Mouse (Mus musculus): ENCODE measurements around the gene Alkbh8. TPM values are rescaled to one million over a fixed set of nuclear protein-coding genes. Genes with fewer than 3 reads are reported as not detected.
A peak's percentile ranks its signal among the peaks of the same experiment; 100 is the strongest.
"Not testable (repeated sequence)": the region's sequence is repeated elsewhere in the genome, so short reads cannot be mapped to it uniquely, and the experiment has no call there.

The Alkbh8 gene
- polyA plus RNA-seq (2015; fragmentation: Nextera tagmentation; extraction: Ambion mirVana), result 8.4 and 9.8 TPM in 2 replicates

DNA sequence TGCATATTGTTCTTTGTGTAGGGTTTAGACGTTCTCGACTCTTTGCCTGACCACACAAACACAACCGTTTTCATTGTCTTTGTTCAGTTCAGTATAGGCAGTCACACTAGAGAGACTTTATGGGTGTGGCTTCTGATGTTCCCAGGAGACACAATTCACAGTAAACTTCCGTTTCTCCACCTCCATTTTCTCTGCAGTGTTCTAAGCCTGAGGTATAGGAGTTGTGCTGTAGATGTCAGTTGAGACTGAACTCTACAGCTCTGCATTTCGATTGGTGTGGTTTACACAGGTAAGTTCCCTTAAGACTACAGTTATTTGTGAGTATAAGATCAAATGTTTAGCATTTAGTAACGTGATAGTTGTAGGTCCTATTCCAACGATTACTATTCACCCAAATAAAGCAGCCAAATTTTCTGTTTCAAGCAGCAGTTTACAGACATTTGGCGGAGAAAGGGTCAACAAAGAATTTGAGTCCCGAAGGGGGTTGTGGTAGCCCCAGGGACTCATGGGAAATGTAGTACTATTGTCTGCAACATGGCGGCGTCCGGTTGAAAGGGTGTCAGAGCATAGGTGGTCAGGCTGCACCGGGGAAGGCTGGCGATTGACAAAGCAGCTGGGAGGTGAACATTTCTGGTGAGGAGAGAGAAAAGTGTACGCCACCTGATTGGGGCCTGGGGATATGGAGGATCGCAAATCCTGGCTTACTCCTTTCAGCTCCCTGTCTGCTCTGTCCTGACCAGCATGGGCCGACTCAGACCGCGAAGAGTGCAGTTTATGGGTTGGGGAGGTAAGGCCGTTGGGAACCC lies at the start of gene Alkbh8:
Gene Alkbh8, plus strand, starts transcription at position 179 of the 806 bp plus-strand sequence.
- Histone ChIP-seq H3K9ac (replicated peaks; ENCODE audit: low read depth) (peak within 1 kb of the TSS; percentile 54), H3K4me3 (ENCODE audit: low read depth, low read length) (peak within 1 kb of the TSS; percentile 69), H3K36me3 (ENCODE audit: insufficient read depth, low read length) (no peaks in the 10 kb centered on the region), H3K9me3 (ENCODE audit: low read length) (no peaks in the 10 kb centered on the region), H3K27ac (ENCODE audit: low read length) (peak within 1 kb of the TSS; percentile 27; the same call in 1 of the 2 replicates), H3K4me2 (replicated peaks; ENCODE audit: low read depth, low read length) (peak within 1 kb of the TSS; percentile 71), H3K4me1 (ENCODE audit: insufficient read depth, low read depth, low read length) (no peaks in the 10 kb centered on the region), H3K27me3 (replicated peaks; ENCODE audit: insufficient read depth, low read length) (no peaks in the 10 kb centered on the region)
- DNase-seq (ENCODE audit: low spot score), result peak; percentile 91
- WGBS, result 4% methylated on average over 20 of the region's 20 CpGs
- ATAC-seq, result peak; percentile 98
- TF ChIP-seq CTCF (IDR thresholded peaks at IDR 0.05) (peak; percentile 57), EP300 (IDR thresholded peaks at IDR 0.05) (peak; percentile 46)

DNA sequence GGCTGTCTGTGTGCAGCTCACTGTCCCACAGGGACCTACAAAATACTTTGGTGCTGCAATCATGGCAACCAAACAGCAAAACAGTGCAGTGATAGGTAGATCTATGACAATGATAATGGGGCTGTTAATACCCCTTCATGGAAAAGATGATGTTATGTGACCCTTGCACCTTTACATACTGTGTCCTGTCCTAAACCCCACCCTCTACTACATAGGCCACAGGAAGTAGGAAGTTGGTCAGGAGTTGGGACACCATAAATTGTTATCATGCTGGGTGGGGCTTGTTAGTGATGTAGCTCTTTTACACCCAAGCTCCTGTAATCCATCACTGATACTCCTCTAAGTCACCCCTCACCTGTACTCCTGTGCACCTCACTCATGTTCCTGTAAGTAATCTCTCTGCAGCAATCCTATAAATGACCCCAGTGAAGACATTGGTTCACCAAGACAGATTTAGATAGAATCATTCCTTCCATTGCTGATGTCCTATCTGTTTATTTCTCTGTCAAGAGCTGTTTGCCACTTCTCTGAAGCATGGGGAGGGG lies 25.6 kb upstream of the Alkbh8 start:
- DNase-seq (ENCODE audit: low spot score) (no peak), ATAC-seq (peak; percentile 38; the same call in 1 of the 2 replicates)
- Histone ChIP-seq H3K36me3 (ENCODE audit: insufficient read depth, low read length) (no peaks in the 10 kb centered on the region), H3K4me1 (ENCODE audit: insufficient read depth, low read depth, low read length) (no peaks in the 10 kb centered on the region), H3K9ac (replicated peaks; ENCODE audit: low read depth) (no peak overlapping the region), H3K4me3 (ENCODE audit: low read depth, low read length) (no peak overlapping the region), H3K27me3 (replicated peaks; ENCODE audit: insufficient read depth, low read length) (no peaks in the 10 kb centered on the region), H3K9me3 (ENCODE audit: low read length) (no peaks in the 10 kb centered on the region), H3K4me2 (replicated peaks; ENCODE audit: low read depth, low read length) (no peak overlapping the region), H3K27ac (ENCODE audit: low read length) (no peak overlapping the region)
- TF ChIP-seq CTCF (IDR thresholded peaks at IDR 0.05), result no peak
- no peak for TF ChIP-seq EP300 (IDR thresholded peaks at IDR 0.05)

DNA sequence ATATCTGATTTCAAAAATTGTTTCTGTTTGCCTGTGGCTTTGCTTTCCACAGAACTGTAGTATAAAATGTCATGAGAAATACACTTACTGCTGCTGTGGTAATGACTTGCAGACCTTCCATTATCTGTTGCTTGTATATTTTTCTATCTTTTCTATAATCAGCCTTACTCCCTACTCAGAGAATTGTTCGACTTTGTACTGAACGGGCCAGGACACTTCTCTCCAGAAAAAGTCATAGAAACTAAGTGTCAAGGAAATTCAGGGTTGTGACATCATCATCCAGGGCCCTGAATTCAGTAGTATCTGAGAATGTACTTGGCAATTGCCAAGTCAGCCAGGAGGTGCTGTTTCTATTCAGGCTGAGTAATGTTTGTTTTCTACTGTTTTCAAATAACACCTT lies 24.9 kb upstream of the Alkbh8 start:
- Histone ChIP-seq H3K27ac (ENCODE audit: low read length) (no peak overlapping the region), H3K4me3 (ENCODE audit: low read depth, low read length) (no peak overlapping the region), H3K36me3 (ENCODE audit: insufficient read depth, low read length) (no peaks in the 10 kb centered on the region), H3K27me3 (replicated peaks; ENCODE audit: insufficient read depth, low read length) (no peaks in the 10 kb centered on the region), H3K9ac (replicated peaks; ENCODE audit: low read depth) (no peak overlapping the region), H3K4me2 (replicated peaks; ENCODE audit: low read depth, low read length) (no peak overlapping the region), H3K4me1 (ENCODE audit: insufficient read depth, low read depth, low read length) (no peaks in the 10 kb centered on the region), H3K9me3 (ENCODE audit: low read length) (no peaks in the 10 kb centered on the region)
- ATAC-seq, result no peak
- 72% methylated on average over 2 of the region's 2 CpGs for WGBS
- no peak for TF ChIP-seq CTCF (IDR thresholded peaks at IDR 0.05)
- TF ChIP-seq EP300 (IDR thresholded peaks at IDR 0.05), result no peak
- no peak for DNase-seq (ENCODE audit: low spot score)

DNA sequence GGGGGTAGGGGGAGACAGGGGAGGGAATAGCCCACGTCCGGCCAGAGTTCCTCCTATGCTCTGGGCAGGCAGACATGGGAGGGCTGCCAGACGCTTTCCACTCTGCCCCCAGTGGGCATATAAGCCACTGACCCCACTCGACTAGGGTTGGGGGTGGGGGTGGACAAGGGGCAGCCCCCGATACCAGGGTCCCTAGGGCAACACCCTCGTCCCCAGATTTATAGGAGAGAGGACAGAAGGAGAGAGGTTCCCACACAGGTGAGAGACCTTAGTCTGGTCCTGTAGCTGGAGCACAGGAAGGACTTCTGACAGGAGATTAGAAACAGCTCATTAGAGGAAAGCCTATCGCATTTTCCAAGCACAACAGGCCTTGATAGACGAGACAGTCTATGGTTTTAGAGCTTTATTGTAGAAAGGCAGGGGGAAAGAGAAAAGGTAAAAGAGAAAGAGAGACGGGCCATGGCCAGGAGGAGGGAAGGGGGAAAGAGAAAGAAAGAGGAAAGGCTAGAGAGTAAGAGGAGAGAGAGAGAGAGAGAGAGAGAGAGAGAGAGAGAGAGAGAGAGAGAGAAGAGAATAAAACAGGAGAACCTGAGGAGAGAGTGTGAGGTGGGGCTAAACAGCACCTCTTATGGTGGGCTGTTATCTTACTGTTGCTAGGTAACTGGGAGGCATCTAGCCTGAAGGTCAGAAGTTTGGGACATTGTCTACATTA lies 7.4 kb upstream of the Alkbh8 start:
- 26% methylated on average over 9 of the region's 9 CpGs for WGBS
- not testable (repeated sequence) for H3K27ac ChIP-seq (ENCODE audit: low read length); DNase-seq (ENCODE audit: low spot score); H3K9ac ChIP-seq (replicated peaks; ENCODE audit: low read depth); H3K4me1 ChIP-seq (ENCODE audit: insufficient read depth, low read depth, low read length); H3K4me2 ChIP-seq (replicated peaks; ENCODE audit: low read depth, low read length); H3K9me3 ChIP-seq (ENCODE audit: low read length); H3K27me3 ChIP-seq (replicated peaks; ENCODE audit: insufficient read depth, low read length); H3K36me3 ChIP-seq (ENCODE audit: insufficient read depth, low read length); ATAC-seq; H3K4me3 ChIP-seq (ENCODE audit: low read depth, low read length)

DNA sequence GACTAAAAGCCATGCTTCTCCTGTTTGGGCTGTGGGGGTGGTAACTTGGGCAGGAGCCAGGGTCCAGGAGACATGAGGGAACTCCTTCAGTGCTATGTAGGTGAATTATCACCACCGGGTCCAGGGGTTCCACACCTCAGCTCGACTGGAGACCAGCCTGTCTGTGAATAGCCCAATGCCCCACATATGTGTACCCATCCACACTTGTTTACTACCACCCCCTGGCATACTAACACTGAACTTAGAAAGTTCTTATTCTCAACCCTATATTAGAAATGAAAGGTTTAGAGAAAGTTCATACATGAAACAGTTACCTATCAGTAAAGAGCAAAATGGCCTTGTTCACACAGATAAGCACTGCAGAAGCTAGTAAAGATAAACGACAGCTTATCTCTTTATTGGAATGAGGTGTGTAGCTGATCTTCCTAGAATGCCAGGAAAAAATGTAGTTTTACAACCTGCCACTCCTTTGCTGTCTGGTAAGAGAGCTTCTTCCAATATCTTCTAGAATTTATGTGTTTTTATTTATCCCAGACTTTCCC lies 6.8 kb upstream of the Alkbh8 start:
- no peak overlapping the region for H3K4me3 ChIP-seq (ENCODE audit: low read depth, low read length)
- no peak overlapping the region for H3K27ac ChIP-seq (ENCODE audit: low read length)
- no peak overlapping the region for H3K4me2 ChIP-seq (replicated peaks; ENCODE audit: low read depth, low read length)
- 17% methylated on average over 3 of the region's 3 CpGs for WGBS
- DNase-seq (ENCODE audit: low spot score) (no peak), ATAC-seq (no peak)
- TF ChIP-seq EP300 (IDR thresholded peaks at IDR 0.05), result no peak
- TF ChIP-seq CTCF (IDR thresholded peaks at IDR 0.05), result no peak
- H3K9ac ChIP-seq (replicated peaks; ENCODE audit: low read depth), result no peak overlapping the region
- no peaks in the 10 kb centered on the region for H3K36me3 ChIP-seq (ENCODE audit: insufficient read depth, low read length)
- no peaks in the 10 kb centered on the region for H3K4me1 ChIP-seq (ENCODE audit: insufficient read depth, low read depth, low read length)
- H3K27me3 ChIP-seq (replicated peaks; ENCODE audit: insufficient read depth, low read length), result no peaks in the 10 kb centered on the region
- no peaks in the 10 kb centered on the region for H3K9me3 ChIP-seq (ENCODE audit: low read length)

DNA sequence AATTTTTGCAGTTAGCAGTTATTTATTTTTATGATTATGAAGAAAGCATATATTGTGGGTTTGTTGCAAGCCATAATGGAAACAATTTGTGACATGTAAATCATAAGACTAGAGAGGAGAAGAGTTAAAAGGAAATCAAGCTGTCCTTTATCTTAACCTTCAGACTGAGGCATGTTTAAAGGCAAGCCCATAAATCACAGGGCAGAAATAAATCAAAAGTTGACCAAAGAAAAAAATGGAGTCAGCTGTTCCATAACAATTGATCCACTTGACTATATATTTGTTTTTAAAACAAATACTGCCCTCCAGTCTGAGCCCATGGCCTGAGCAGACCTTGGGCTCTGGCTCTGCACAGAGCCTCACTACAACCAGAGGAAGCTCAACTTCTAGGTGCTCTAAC lies 4.6 kb upstream of the Alkbh8 start:
- Histone ChIP-seq H3K27ac (ENCODE audit: low read length) (no peak overlapping the region), H3K27me3 (replicated peaks; ENCODE audit: insufficient read depth, low read length) (no peaks in the 10 kb centered on the region), H3K36me3 (ENCODE audit: insufficient read depth, low read length) (no peaks in the 10 kb centered on the region), H3K9me3 (ENCODE audit: low read length) (no peaks in the 10 kb centered on the region), H3K4me2 (replicated peaks; ENCODE audit: low read depth, low read length) (no peak overlapping the region), H3K4me3 (ENCODE audit: low read depth, low read length) (no peak overlapping the region), H3K9ac (replicated peaks; ENCODE audit: low read depth) (no peak overlapping the region), H3K4me1 (ENCODE audit: insufficient read depth, low read depth, low read length) (no peaks in the 10 kb centered on the region)
- ATAC-seq (no peak), DNase-seq (ENCODE audit: low spot score) (no peak)
- TF ChIP-seq EP300 (IDR thresholded peaks at IDR 0.05), result no peak
- no peak for TF ChIP-seq CTCF (IDR thresholded peaks at IDR 0.05)

Measured in lung, postnatal 0 days (tissue).